Mouse (Mus musculus): ENCODE measurements around the gene Gbx2.

The Gbx2 gene

GRCm38 (mm10) chr1:89913611-89914010 lies 17.4 kb downstream of the Gbx2 start:
- DNase-seq (ENCODE audit: inconsistent age in 2 of 2, low spot score in 1 of 2), result no peak

- no peak for DNase-seq (ENCODE audit: inconsistent age in 2 of 2, low spot score in 1 of 2)
These were observed 18.6 kb downstream of the Gbx2 start for GRCm38 (mm10) chr1:89912392-89912791.

DNA sequence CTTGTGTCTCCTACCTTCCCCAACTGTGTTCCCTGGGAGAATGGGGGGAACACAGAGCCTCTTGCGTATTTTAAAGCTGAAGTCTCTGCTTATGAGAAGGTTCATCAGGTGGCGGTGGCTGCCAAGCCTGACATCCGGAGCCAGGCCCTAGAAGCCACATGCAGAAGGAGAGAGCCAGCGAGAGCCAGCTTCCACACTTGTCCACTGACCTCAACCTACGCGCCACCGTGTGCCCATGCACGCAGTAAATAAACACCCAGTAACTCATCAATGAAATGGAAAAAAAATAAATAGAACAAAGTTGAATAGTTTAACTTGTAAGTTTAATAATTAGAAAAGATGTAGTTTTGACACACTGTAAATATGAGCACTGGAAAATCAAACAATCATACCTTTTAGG lies 21.2 kb downstream of the Gbx2 start:
- no peak for DNase-seq (ENCODE audit: inconsistent age in 2 of 2, low spot score in 1 of 2)

DNA sequence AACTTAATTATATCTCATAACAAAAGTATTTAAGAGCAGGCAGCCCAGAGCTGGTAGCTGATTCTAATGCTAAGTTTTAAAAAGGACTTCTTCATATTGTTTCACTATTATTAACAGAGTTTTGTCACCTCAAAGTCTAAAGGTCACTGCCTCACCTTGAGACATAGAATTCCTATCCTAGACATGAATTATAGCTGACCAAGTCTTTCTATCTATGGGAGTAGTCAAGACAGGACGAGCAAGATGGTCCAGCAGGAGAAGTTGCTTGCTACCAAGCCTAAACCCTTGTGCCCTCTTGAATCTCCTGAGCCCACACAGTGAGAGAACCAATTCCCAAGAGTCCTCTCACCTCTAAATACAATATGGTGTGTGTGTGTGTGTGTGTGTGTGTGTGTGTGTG lies 28.3 kb downstream of the Gbx2 start:
- DNase-seq (ENCODE audit: inconsistent age in 2 of 2, low spot score in 1 of 2), result no peak

- no peak for DNase-seq (ENCODE audit: inconsistent age in 2 of 2, low spot score in 1 of 2)
These were observed 28.7 kb downstream of the Gbx2 start for GRCm38 (mm10) chr1:89902236-89902635.

DNA sequence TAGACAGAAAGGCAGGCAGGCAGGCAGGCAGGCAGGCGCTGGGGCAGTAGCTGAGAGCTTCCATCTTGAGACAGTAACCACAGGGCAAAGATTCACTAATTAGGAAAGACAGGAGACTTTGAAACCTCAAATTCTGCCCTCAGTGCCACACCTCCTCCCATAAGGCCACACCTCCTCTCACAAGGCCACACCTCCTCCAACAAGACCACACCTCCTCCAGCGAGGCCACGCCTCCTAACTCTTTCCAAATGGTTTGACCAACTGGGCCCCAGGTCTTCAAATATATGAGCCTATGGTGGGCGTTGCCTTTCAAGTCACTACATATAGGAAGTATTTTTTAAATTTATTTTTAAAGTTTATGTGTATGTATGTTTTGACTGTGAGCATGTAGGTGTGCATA lies 29.6 kb downstream of the Gbx2 start:
- no peak for DNase-seq (ENCODE audit: inconsistent age in 2 of 2, low spot score in 1 of 2)

DNA sequence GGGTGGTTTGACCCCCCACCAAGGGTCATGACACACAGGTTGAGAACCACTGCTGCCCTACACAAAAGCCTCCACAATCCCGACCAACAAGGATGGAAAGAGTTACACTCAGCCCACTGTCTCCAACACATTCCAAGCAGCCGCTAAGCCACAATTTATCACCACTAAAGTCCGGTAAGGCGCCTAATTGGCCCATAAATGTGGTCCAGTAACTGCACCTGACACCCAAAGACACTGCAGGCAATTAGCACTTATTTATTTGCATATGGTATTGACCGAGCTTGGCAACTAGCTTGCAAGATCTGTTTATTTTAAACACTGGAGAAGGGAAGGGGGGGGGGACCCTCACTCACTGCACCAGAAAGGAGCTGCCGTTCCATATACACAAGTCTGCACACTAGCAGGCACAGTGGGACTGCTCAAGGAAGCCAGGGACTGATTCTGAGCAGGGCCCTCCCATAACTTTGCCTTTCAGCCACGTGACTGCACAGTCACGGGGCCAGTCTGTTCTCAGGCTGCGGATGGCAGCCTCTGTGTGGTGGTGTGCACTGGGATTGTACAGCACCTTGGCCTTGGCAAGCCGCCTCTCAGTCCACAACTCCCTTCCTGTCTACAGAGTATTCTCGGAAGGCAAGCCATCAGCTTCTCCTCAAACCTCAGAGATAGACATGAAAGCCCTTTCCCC lies 31.1 kb downstream of the Gbx2 start:
- DNase-seq (ENCODE audit: inconsistent age in 2 of 2, low spot score in 1 of 2), result no peak

GRCm38 (mm10) chr1:89899036-89899435 lies 31.9 kb downstream of the Gbx2 start:
- DNase-seq (ENCODE audit: inconsistent age in 2 of 2, low spot score in 1 of 2), result no peak

DNA sequence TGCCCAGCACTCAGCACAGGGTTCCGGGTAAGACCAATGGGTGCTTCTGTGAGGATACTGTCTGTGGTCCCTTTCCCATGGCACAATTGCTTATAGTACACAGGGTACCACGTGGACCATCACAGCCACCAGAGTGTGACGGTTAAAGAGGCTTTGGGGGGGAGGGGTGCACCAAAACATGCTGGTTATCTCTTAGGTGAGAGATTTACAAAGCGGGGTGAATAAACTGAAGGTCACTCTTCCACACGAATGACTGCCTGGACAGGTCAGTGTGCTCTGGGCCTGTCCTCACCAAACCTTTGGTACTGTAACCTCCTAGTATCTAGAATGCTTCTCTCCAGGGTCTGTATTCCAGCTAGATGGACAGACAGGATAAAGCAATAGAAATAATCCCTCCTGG lies 35.2 kb downstream of the Gbx2 start:
- no peak for DNase-seq (ENCODE audit: inconsistent age in 2 of 2, low spot score in 1 of 2)

GRCm38 (mm10) chr1:89892281-89892680 lies 38.7 kb downstream of the Gbx2 start:
- DNase-seq (ENCODE audit: inconsistent age in 2 of 2, low spot score in 1 of 2), result no peak

- DNase-seq (ENCODE audit: inconsistent age in 2 of 2, low spot score in 1 of 2), result no peak
These were observed 39.6 kb downstream of the Gbx2 start for GRCm38 (mm10) chr1:89891400-89891799.

- DNase-seq (ENCODE audit: inconsistent age in 2 of 2, low spot score in 1 of 2), result no peak
These were observed 45.3 kb downstream of the Gbx2 start for GRCm38 (mm10) chr1:89885696-89886095.

DNA sequence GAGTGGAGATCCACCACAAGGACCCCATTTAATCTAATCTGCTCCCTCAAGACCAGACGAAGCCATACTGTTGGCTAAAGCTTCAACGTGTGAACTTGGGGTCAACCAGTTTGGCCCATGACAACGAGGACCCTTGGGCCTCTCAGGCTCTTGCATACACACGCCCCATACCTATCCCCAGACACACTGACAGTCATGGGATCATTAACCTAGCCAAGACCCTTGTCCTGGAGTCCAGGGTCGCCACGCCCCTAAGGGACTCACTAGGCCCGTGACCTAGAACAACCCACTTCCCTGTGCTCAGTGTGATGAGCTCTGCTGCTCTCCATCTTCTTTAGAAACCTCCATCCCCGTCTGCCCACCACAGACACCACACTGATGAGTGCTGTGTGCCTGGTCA lies 46.6 kb downstream of the Gbx2 start:
- DNase-seq (ENCODE audit: inconsistent age in 2 of 2, low spot score in 1 of 2), result no peak

DNA sequence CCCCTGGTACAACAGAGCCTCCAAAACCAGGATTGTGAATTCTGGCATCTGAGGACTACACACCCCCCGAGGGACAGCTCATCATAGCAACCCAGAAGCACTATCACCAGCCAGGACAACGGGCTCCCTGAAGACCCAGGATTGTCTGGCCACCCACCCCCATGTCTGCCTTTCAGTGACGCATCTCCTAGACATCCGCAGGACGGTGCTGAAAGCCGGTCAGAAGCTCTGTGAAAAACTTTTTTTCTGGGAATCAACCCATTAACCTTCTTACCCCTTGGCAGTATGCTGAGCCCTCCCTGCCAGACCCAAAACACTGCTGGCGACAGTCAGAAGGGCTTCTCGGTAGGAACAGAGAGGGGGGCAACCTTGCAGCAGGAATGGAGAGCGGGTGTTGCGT lies 50.1 kb downstream of the Gbx2 start:
- DNase-seq (ENCODE audit: inconsistent age in 2 of 2, low spot score in 1 of 2), result no peak

DNA sequence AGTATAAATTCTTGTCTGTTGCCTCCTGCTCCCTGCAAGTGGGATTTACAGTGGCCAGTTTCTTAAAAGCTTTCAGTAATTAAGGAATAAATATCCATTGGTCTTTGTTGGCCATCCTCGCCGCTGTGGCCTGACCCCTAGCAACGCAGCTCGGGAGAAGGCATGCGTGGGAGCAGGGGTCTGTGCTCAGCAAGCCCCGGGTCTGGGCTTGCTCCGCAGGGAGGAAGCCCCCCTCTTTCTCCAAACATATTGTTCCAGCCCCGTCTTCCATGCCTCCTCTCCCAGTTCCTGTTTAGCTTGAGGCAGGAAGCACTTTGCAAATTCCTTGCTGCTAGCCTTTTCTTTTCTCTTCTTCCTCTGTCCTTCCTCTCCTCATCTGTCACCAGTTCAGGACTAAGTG lies 50.8 kb downstream of the Gbx2 start:
- DNase-seq (ENCODE audit: inconsistent age in 2 of 2, low spot score in 1 of 2), result no peak

DNA sequence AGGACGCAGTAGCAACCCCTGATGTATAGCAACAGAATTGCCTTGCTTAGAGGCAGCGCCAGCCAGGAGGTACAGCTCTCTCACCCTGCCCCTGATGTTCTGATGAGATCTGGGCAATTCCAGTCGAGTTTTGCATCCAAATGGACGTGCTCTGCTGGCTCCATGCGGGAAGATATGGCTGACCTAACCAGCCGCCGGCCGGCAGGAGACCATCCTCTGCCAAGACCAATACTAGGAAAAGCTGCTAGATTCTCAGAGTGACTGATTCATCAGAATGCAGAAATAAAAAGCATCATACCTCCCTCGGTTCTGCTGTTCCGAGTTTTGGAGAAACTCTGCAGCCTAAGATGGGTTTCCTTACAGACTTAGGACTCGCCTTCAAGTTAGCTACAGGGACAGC lies 52.5 kb downstream of the Gbx2 start:
- DNase-seq (ENCODE audit: inconsistent age in 2 of 2, low spot score in 1 of 2), result no peak

Data from adrenal gland, adult (tissue).